Mouse (Mus musculus) ES-E14 (cell line): Measurements from ENCODE around the gene Tkt.

Experiments used
- CHD2 ChIP-seq: IDR thresholded peaks from 2 replicates; pipeline ENCODE4 v1.6.1; 2014; ENCODE audit warnings: mild to moderate bottlenecking, low read depth, low read length, inconsistent platforms
- HCFC1 ChIP-seq: IDR thresholded peaks from 2 replicates; pipeline ENCODE4 v1.6.1; 2012; ENCODE audit warnings: low read length, inconsistent platforms, borderline replicate concordance; ENCODE audit not compliant: insufficient read depth
- MAFK ChIP-seq: IDR thresholded peaks from 2 replicates; pipeline ENCODE4 v1.6.1; 2014; ENCODE audit warnings: mild to moderate bottlenecking, low read depth, low read length, inconsistent platforms; ENCODE audit not compliant: insufficient read depth
- ZC3H11A ChIP-seq: IDR thresholded peaks from 2 replicates; pipeline ENCODE4 v1.6.1; 2012; ENCODE audit warnings: low read depth, mild to moderate bottlenecking, inconsistent platforms, low read length, borderline replicate concordance

DNA sequence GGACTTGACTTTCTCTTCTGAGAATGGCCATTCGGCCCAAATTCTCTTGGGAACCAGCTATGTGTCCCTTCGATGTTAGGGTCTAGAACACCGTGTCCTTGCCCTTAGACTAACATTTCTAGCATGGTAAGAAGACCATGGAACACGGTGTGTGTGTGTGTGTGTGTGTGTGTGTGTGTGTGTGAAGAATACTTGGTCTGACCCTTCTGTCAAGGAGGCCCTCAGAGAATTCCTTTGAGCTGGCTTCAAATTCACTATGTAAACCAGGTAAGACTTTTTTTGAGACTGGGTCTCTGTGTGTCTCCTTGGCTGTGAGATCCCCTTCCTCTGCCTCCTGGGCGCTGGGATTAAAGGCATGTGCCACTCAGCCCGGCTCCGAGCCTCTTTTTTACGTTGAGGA is 74.4 kb downstream of the Tkt start:
- TF ChIP-seq HCFC1 (no peak), MAFK (no peak), ZC3H11A (no peak), CHD2 (no peak)
